Mouse (Mus musculus) kidney, postnatal 0 days (tissue): ENCODE results near the gene Pigb. TPM values are rescaled to one million over a fixed set of nuclear protein-coding genes. Genes with fewer than 3 reads are reported as not detected.

Source experiments
- ATAC-seq: fragments of 200-750 bp; cut with Nextera tagmentation; replicated peaks from 2 replicates; pipeline ENCODE4 v1.8.0; 2017; ENCODE audit warnings: low read depth, moderate number of reproducible peaks, moderate TSS enrichment, moderate library complexity; ENCODE audit not compliant: low FRiP score
- DNase-seq: peaks from one replicate; pipeline ENCODE4 v3.0.0-alpha.2; 2016; ENCODE audit warnings: low spot score
- H3K27ac ChIP-seq: fragments of 300-500 bp; sonication (generic); 2 replicates; pipeline ENCODE4 v1.5.1; 2014; ENCODE audit warnings: mild to moderate bottlenecking
- H3K27me3 ChIP-seq: fragments of 300-500 bp; sonication (generic); 2 replicates; pipeline ENCODE4 v1.6.1; 2014; ENCODE audit warnings: low read length, mixed read lengths; ENCODE audit not compliant: insufficient read depth
- H3K36me3 ChIP-seq: fragments of 300-500 bp; sonication (generic); 2 replicates; pipeline ENCODE4 v1.6.1; 2014; ENCODE audit warnings: low read length, mixed read lengths; ENCODE audit not compliant: insufficient read depth
- H3K4me1 ChIP-seq: fragments of 300-500 bp; sonication (generic); replicated peaks from 2 replicates; pipeline ENCODE4 v1.6.1; 2014; ENCODE audit warnings: antibody characterized with exemption, low read length, mixed read lengths; ENCODE audit not compliant: insufficient read depth
- H3K4me2 ChIP-seq: fragments of 300-500 bp; sonication (generic); 2 replicates; pipeline ENCODE4 v1.6.1; 2014; ENCODE audit warnings: mild to moderate bottlenecking, low read length, moderate library complexity, mixed read lengths
- H3K4me3 ChIP-seq: fragments of 300-500 bp; sonication (generic); replicated peaks from 2 replicates; pipeline ENCODE4 v1.5.1; 2014; ENCODE audit warnings: low read depth, low read length
- H3K9ac ChIP-seq: fragments of 300-500 bp; sonication (generic); 2 replicates; pipeline ENCODE4 v1.6.1; 2014; ENCODE audit warnings: low read depth, low read length
- H3K9me3 ChIP-seq: fragments of 300-500 bp; sonication (generic); replicated peaks from 2 replicates; pipeline ENCODE4 v1.6.1; 2016; ENCODE audit warnings: low read length, inconsistent platforms, mixed read lengths
- CTCF ChIP-seq: IDR thresholded peaks from 2 replicates; pipeline ENCODE4 v1.5.1; 2016; ENCODE audit warnings: antibody characterized with exemption, low read depth, mild to moderate bottlenecking, moderate library complexity
- WGBS: fragments of 180-500 bp; shearing (Covaris S2); extraction: QIAGEN DNeasy Blood & Tissue Kit; methylation state at CpG from one replicate; pipeline ENCODE4 v1.1.7; 2014; 5-methylcytosine and 5-hydroxymethylcytosine counted together
- polyA plus RNA-seq: library from polyadenylated mRNA; unstranded; fragments of >200 nt; fragmentation: Nextera tagmentation; extraction: Ambion mirVana; gene quantifications from 2 replicates; pipeline ENCODE4 v1.2.1, GENCODE M21; 2015

Pigb gene
- polyA plus RNA-seq, 1 experiment from 2014 or later, result 10.8 TPM

DNA sequence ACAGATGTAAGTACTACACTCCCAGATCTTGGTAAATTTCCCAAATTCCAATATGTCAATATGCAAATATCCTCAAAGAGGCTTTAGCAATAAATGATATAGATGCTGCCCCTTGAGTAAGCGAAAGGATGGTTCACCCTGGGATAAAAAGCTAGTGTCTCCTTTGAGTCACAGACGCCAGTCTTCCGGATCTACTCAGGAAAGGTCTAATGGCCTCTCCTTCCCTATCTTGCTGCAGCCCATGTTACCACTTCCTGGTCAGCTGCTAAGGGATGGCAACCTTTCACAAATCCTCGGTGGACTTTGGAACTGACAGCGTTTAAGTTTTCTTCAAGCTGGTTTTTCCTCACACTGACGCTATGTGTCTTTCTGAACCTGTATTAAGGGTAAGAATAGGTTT is 28.5 kb upstream of the Pigb start:
- no peak overlapping the region for H3K4me2 ChIP-seq
- WGBS, result 63% methylated on average over 6 of the region's 6 CpGs
- no peaks in the 10 kb centered on the region for H3K36me3 ChIP-seq
- H3K9ac ChIP-seq, result no peak overlapping the region
- H3K27me3 ChIP-seq, result no peaks in the 10 kb centered on the region
- H3K4me1 ChIP-seq, result peaks cover 12% of the 10 kb centered on the region; the same call in 1 of the 2 replicates
- DNase-seq (no peak), ATAC-seq (no peak)
- TF ChIP-seq CTCF, result 0 out of 2 replicates have a peak, but pooled peaks have one; percentile 1
- no peaks in the 10 kb centered on the region for H3K9me3 ChIP-seq
- H3K27ac ChIP-seq, result peak overlapping the region; percentile 20
- no peak overlapping the region for H3K4me3 ChIP-seq

DNA sequence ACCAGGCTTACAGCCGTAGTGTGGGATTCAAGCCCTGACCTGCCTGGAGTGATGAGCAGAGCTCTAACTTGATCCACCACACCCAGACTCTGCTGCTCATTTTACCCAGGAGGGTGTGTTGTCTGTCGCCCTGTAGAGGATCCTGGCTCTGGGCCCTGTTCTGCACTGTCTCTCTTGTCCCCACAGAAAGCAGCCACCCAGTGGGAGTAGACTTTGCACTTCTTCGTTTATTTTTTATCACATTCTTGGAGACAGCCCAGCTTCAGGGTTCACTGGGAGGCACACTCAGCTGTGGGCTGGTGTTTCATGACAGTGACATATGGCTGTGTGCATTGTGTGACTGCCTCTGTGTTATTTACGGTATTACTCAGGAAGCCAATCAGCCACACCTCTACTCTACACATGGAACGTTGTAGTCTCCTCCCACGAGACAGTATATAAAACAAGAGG is 28.1 kb upstream of the Pigb start:
- DNase-seq (peak; percentile 74), ATAC-seq (peak; percentile 71)
- H3K4me1 ChIP-seq, result peaks cover 16% of the 10 kb centered on the region; the same call in 1 of the 2 replicates
- no peaks in the 10 kb centered on the region for H3K36me3 ChIP-seq
- TF ChIP-seq CTCF, result 0 out of 2 replicates have a peak, but pooled peaks have one; percentile 3
- H3K9ac ChIP-seq, result no peak overlapping the region
- no peaks in the 10 kb centered on the region for H3K9me3 ChIP-seq
- H3K4me3 ChIP-seq, result no peak overlapping the region
- H3K27me3 ChIP-seq, result no peaks in the 10 kb centered on the region
- 11% methylated on average over 6 of the region's 6 CpGs for WGBS
- peak overlapping the region; percentile 73 for H3K27ac ChIP-seq
- no peak overlapping the region for H3K4me2 ChIP-seq

DNA sequence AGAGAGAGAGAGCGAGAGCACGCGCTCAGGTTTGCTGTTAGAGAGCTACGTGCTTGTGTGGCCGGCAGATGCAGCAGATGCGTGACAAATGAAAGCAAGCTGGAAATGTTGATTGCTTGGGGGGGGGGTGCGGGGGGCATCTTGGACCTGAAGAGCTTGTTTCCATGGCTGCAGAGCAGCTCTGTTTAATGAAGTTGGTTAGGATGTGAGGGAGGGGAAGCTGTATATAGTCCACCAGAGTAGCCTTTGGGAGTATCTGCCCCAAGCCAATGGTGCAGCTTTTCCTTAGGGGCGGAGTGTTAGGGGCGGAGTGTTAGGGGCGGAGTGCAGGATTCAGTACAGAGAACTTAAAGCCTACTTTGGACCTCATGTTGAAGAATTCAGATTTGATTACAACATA is 26.9 kb upstream of the Pigb start:
- peaks cover 16% of the 10 kb centered on the region; the same call in 1 of the 2 replicates for H3K4me1 ChIP-seq
- no peak overlapping the region for H3K9ac ChIP-seq
- 19% methylated on average over 10 of the region's 10 CpGs for WGBS
- DNase-seq (peak; percentile 76), ATAC-seq (peak; percentile 71; the same call in 1 of the 2 replicates)
- H3K9me3 ChIP-seq, result no peaks in the 10 kb centered on the region
- H3K27me3 ChIP-seq, result no peaks in the 10 kb centered on the region
- H3K27ac ChIP-seq, result no peak overlapping the region
- TF ChIP-seq CTCF, result no peak
- H3K4me2 ChIP-seq, result peak overlapping the region; percentile 36
- no peaks in the 10 kb centered on the region for H3K36me3 ChIP-seq
- no peak overlapping the region for H3K4me3 ChIP-seq

DNA sequence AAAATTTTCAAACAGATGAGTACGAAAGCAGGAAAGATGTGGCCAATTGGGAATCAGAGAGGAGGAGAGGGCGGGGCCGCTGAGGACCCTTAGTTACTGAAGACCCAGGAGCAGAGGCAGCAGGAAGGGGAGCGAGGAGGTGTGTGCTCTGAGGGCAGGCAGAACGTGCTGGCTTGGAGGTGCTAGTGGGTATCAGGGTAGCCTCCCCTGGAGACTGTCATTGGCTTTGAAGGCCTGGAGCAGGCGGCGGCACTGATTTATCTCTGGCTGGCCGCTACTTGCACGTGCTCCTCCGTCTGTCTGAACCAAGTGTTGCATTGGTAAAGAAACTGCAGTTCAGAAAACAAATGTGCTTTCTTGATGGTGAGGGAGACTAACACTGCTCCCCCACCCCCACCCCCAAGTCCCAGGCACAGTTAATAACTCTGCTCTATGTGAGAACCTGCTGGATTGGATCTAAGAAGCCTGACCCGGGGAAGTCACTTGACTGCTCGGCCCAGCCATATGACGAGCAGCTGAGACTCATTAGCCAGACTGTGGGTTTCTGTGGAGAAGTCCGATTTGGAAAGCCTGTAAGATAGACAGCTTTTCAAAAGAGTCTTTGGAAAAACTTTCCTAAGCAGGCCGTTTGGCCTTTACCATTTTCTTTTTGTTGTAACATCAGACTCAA is 23.6 kb upstream of the Pigb start:
- WGBS, result 17% methylated on average over 15 of the region's 15 CpGs
- Histone ChIP-seq H3K4me2 (peak overlapping the region; percentile 45), H3K36me3 (no peaks in the 10 kb centered on the region), H3K4me1 (peaks cover 16% of the 10 kb centered on the region; the same call in 1 of the 2 replicates), H3K4me3 (no peak overlapping the region), H3K27me3 (no peaks in the 10 kb centered on the region), H3K9me3 (no peaks in the 10 kb centered on the region), H3K27ac (peak overlapping the region; percentile 42; the same call in 1 of the 2 replicates), H3K9ac (no peak overlapping the region)
- DNase-seq, result peak; percentile 57
- no peak for TF ChIP-seq CTCF
- ATAC-seq, result 0 out of 2 replicates have a peak, but pooled peaks have one; percentile 41

DNA sequence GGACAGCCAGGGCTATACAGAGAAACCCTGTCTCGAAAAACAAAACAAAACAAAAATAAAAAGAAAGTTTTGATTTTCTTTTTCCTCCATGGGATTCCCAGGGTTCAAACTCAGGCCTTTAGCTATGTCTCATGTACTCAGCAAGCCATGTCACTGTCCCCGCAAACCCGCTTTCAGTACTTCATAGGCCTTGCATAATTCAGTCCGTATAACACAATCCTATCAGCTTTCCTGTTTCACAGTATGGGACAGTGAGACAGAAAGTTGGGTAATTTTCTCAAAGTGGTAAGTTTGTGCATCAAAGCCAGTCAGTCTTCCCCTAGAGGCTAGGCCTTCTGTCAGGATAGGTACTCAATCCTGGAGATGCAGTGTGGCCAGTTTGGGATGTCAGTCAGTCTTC is 19.0 kb upstream of the Pigb start:
- no peak overlapping the region for H3K4me2 ChIP-seq
- no peak overlapping the region for H3K4me3 ChIP-seq
- no peaks in the 10 kb centered on the region for H3K27me3 ChIP-seq
- no peak for TF ChIP-seq CTCF
- 0 out of 2 replicates have a peak, but pooled peaks cover 5% of the 10 kb centered on the region for H3K4me1 ChIP-seq
- DNase-seq (no peak), ATAC-seq (no peak)
- no peaks in the 10 kb centered on the region for H3K9me3 ChIP-seq
- no peak overlapping the region for H3K27ac ChIP-seq
- no peaks in the 10 kb centered on the region for H3K36me3 ChIP-seq
- H3K9ac ChIP-seq, result no peak overlapping the region
- WGBS, result 93% methylated on average over 4 of the region's 4 CpGs

DNA sequence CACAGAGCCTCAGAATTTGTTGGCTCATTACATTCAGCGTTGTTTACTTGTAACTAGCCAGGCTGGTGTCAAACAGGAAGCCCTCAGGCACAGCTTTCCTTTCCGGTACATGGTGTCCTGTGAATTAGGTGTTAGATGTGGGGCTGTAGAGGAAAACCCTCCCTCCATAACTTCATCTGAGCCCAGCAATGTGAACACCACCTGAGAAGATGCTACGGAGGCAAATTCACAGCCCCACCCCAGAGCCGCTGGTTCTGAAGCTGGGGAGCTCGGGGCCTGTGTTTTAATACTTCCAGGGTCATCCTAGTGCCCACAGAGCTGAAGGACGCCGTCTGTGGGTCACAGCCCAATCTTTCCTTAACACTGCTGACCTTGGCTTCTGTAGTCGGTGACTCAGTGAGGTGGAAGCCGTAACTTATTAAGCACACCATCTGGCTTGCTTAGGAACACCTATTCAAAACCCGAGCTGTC is 15.3 kb upstream of the Pigb start:
- peak overlapping the region; percentile 5; the same call in 1 of the 2 replicates for H3K9ac ChIP-seq
- no peaks in the 10 kb centered on the region for H3K36me3 ChIP-seq
- DNase-seq, result peak; percentile 28
- no peak overlapping the region for H3K4me3 ChIP-seq
- H3K4me1 ChIP-seq, result no peaks in the 10 kb centered on the region
- peak overlapping the region; percentile 60 for H3K27ac ChIP-seq
- no peak for TF ChIP-seq CTCF
- H3K9me3 ChIP-seq, result no peaks in the 10 kb centered on the region
- ATAC-seq, result no peak
- 48% methylated on average over 10 of the region's 10 CpGs for WGBS
- H3K27me3 ChIP-seq, result no peaks in the 10 kb centered on the region
- H3K4me2 ChIP-seq, result no peak overlapping the region
